Mouse (Mus musculus): ENCODE data around the gene Ifi27l2a. TPM values are rescaled to one million over a fixed set of nuclear protein-coding genes. Genes with fewer than 3 reads are reported as not detected.

Gene Ifi27l2a
- total RNA-seq, 2 experiments from 2014 or later = 11.7 to 12.0 TPM

- ATAC-seq (replicated peaks; ENCODE audit: low FRiP score, low TSS enrichment, poor library complexity, severe bottlenecking) = peak; percentile 97
These were observed 9.3 kb downstream of the Ifi27l2a start, which contains the start of gene Ifi27 for GRCm38 (mm10) chr12:103433986-103434731. TSS of gene Ifi27 (plus strand) at chr12:103434211.

GRCm38 (mm10) chr12:103433430-103433829, 10.1 kb downstream of the Ifi27l2a start:
- ATAC-seq (replicated peaks; ENCODE audit: low FRiP score, low TSS enrichment, poor library complexity, severe bottlenecking) = no peak

DNA sequence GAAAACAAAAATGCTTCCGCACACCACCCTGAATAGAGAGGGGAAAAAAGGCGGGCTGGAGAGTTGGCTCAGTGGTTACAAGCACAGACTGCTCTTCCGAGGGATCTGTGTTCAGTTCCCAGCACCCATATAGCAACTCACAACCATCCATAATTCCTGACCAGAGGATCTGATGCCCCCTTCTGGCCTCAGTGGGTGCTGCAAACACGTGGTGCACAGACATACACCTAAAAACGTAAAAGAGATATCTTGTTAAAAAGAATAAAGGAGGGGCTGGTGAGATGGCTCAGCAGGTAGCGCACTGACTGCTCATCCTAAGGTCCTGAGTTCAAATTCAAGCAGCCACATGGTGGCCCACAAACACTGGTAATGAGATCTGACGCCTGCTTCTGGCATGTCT, 16.8 kb downstream of the Ifi27l2a start:
- ATAC-seq (replicated peaks; ENCODE audit: low FRiP score, low TSS enrichment, poor library complexity, severe bottlenecking) = no peak

DNA sequence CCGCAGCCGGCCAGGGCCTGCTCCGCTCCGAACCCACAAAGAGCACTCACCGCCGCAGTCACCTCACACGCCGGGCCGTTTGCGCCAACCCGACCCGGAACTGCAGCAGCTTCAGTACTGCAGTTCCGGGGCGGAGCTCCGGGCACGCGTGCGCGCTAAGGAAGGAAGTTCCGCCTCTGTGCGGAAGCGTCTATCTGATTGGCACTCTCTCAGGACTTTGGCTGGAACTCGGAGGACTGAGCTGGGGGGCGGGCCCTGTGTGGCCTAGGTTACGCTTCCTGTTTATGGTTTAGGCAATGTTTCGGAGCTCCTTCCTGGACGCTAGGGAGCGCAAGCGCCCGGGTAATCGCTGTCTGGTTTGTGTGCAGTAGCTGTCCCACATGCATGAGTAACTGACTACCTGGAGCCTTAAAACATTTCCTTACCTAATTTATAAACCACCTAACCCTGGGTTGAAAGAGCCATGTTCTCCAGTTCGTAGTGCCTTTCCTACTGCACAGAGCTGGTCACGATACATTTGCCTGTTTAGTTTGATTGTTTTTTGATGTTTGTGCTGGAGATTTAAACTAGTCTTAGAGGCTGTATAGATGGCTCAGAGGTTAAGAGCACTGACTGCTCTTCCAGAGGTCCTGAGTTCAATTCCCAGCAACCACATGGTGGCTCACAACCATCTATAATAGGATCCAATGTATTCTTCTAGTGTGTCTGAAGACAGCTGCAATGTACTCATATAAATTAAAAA, 17.6 kb downstream of the Ifi27l2a start, which contains the start of gene Ddx24:
Gene Ddx24, minus strand, starts transcription at position 102 of the 742 bp plus-strand sequence.
- ATAC-seq (replicated peaks; ENCODE audit: low FRiP score, low TSS enrichment, poor library complexity, severe bottlenecking) = peak; percentile 96

DNA sequence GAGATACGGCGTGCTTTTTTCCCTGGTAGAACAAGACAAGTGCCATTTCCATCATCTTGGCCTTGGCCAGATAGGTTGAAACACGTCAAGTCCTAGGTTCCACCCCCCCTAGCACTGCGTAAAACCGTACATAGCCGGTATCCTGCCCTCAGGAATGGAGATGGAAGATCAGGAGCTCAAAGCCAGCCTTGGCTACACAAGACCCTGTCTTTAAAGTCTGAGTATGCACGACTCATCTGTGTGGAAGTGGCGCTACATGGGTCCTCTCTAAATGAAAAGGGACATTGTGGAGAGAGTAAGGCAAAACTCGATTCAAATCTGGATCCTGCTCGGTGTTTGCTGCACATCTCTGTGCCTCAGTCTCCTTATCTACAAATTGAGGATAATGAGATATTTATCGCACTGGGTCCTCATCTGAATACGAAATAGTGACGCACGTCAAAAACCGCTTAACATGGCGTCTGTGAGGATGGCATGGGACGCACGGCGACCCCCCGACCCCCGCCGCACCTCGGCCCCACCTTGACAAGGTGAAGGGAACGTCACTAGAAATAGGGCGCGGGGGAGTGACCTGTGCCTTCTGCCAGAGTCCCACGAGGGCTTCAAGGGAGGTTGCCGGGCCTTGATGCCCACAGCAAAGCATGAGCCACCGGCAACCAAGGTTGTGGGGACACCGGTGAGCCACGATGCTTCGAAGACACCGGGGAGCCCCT, 18.3 kb downstream of the Ifi27l2a start:
- ATAC-seq (replicated peaks; ENCODE audit: low FRiP score, low TSS enrichment, poor library complexity, severe bottlenecking) = peak; percentile 4

DNA sequence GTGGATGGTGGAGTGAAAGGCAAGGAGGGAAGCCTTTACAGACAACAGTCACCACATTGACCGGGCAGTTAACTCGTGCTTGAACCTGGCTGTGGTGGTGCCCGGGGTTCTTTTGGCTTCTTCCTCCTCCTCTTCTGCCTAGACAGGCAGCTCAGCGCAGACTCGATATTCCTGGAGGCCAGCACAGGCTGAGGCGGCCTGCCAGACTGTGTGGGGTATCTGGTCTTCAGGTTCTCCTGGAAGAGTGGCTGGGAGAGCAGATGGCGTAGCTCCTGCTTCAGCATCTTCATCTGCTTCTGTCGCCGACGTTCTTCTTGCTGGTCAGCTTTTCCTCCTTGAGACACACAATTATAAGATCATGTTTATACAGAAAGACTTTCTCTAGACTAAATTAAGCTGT, 35.3 kb downstream of the Ifi27l2a start:
- no peak for ATAC-seq (replicated peaks; ENCODE audit: low FRiP score, low TSS enrichment, poor library complexity, severe bottlenecking)

DNA sequence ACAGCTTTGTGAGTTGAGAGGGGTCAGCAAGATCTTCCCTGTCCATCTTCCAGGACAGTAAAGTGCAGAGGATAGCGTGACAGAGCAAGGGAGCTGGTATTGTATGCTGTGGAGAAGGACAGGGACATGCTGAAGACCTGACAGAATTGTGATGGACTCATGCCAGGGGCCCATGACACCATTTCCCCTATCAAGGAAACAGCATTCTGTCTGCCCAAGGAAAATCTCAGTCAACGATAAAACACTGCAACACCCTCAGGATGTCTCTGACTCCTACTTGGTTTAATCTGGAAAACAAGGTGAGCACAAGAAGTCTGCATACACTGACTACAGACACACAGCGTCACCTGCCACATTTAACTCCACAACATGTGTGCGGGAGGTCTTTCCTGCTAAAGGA, 35.8 kb downstream of the Ifi27l2a start, which contains the start of gene 9330161L09Rik:
Gene 9330161L09Rik, minus strand, starts transcription at position 101 of the 400 bp plus-strand sequence.
- no peak for ATAC-seq (replicated peaks; ENCODE audit: low FRiP score, low TSS enrichment, poor library complexity, severe bottlenecking)

GRCm38 (mm10) chr12:103404131-103404530, 39.3 kb downstream of the Ifi27l2a start:
- no peak for ATAC-seq (replicated peaks; ENCODE audit: low FRiP score, low TSS enrichment, poor library complexity, severe bottlenecking)

DNA sequence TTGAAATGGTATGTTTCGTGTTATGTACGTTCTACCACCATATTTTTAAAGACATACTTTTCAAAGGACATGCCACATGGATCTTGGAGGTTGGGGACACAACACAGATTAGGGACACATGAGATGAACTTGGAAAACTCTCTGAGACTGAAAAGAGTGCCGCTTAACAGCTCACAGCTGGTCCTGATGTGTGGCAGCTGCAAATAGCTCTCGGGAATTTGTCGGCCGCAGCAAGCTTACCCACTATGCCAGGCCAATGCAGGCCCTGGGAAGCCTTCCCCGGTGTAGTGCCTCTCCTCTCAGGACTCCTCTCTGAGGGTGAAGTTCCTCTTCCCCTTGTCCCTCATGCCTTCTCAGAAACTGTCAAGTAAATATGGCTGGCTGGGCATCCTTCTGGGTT, 46.7 kb downstream of the Ifi27l2a start:
- ATAC-seq (replicated peaks; ENCODE audit: low FRiP score, low TSS enrichment, poor library complexity, severe bottlenecking) = no peak

- no peak for ATAC-seq (replicated peaks; ENCODE audit: low FRiP score, low TSS enrichment, poor library complexity, severe bottlenecking)
These were observed 47.8 kb downstream of the Ifi27l2a start for GRCm38 (mm10) chr12:103395486-103396275.

DNA sequence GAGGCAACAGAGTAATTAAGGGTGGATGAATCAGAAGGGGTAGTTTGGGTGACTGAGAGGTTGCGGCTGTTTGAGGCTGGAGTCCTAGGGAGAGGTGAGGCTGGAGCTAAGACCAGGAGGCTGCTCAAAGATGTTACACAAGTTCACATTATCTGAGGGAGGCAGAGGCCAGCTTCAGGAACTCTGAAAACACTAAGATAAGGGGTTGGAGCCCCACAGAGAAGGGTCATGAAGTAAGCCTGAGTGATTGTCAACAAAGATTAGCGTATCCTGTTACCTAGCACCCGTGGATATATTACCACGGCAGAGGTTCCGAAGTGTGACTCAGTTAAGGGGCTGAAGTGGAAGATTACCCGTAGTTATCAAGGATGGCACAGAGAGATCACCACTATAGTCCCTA, 50.0 kb downstream of the Ifi27l2a start:
- peak; percentile 87 for ATAC-seq (replicated peaks; ENCODE audit: low FRiP score, low TSS enrichment, poor library complexity, severe bottlenecking)

Other genes starting within 250 kb of the Ifi27l2a start
- gene Prima1, start 201.5 kb downstream of the Ifi27l2a start, total RNA-seq (2014; fragmentation: Nextera tagmentation) = not detected in 2 replicates
- not detected in 2 replicates for gene Prima1, start 201.5 kb downstream of the Ifi27l2a start, total RNA-seq (2017)
- not detected in 2 replicates for gene Fam181a, start 132.7 kb downstream of the Ifi27l2a start, total RNA-seq (2014; fragmentation: Nextera tagmentation)
- gene Fam181a, start 132.7 kb downstream of the Ifi27l2a start, total RNA-seq (2017) = not detected in 2 replicates
- 3.5 TPM in 1 of 2 replicates, not detected in the other for gene Asb2, start 87.7 kb downstream of the Ifi27l2a start, total RNA-seq (2014; fragmentation: Nextera tagmentation)
- gene Asb2, start 87.7 kb downstream of the Ifi27l2a start, total RNA-seq (2017) = 0.38 TPM in 1 of 2 replicates, not detected in the other
- gene Otub2, start 55.0 kb downstream of the Ifi27l2a start, total RNA-seq (2014; fragmentation: Nextera tagmentation) = 10.4 and 11.9 TPM in 2 replicates
- 3.0 and 7.1 TPM in 2 replicates for gene Otub2, start 55.0 kb downstream of the Ifi27l2a start, total RNA-seq (2017)
- 2.7 and 3.8 TPM in 2 replicates for gene 9330161L09Rik, start 35.9 kb downstream of the Ifi27l2a start, total RNA-seq (2014; fragmentation: Nextera tagmentation)
- 0.94 and 2.7 TPM in 2 replicates for gene 9330161L09Rik, start 35.9 kb downstream of the Ifi27l2a start, total RNA-seq (2017)
- gene Ddx24, start 17.9 kb downstream of the Ifi27l2a start, total RNA-seq (2014; fragmentation: Nextera tagmentation) = 89.8 and 108 TPM in 2 replicates
- 120 and 127 TPM in 2 replicates for gene Ddx24, start 17.9 kb downstream of the Ifi27l2a start, total RNA-seq (2017)
- gene Ifi27, start 9.5 kb downstream of the Ifi27l2a start, total RNA-seq (2014; fragmentation: Nextera tagmentation) = 59.7 and 125 TPM in 2 replicates
- gene Ifi27, start 9.5 kb downstream of the Ifi27l2a start, total RNA-seq (2017) = 38.8 and 40.3 TPM in 2 replicates
- gene Ifi27l2b, start 13.5 kb upstream of the Ifi27l2a start, total RNA-seq (2014; fragmentation: Nextera tagmentation) = not detected in 2 replicates
- not detected in 2 replicates for gene Ifi27l2b, start 13.5 kb upstream of the Ifi27l2a start, total RNA-seq (2017)
- gene Ppp4r4, start 88.6 kb upstream of the Ifi27l2a start, total RNA-seq (2014; fragmentation: Nextera tagmentation) = 0.50 TPM in 1 of 2 replicates, not detected in the other
- 0.27 TPM in 1 of 2 replicates, not detected in the other for gene Ppp4r4, start 88.6 kb upstream of the Ifi27l2a start, total RNA-seq (2017)
- not detected in 2 replicates for gene Serpina10, start 187.8 kb upstream of the Ifi27l2a start, total RNA-seq (2014; fragmentation: Nextera tagmentation)
- not detected in 2 replicates for gene Serpina10, start 187.8 kb upstream of the Ifi27l2a start, total RNA-seq (2017)
- not detected in 2 replicates for gene Serpina6, start 213.5 kb upstream of the Ifi27l2a start, total RNA-seq (2014; fragmentation: Nextera tagmentation)
- gene Serpina6, start 213.5 kb upstream of the Ifi27l2a start, total RNA-seq (2017) = not detected in 2 replicates
- not detected in 2 replicates for gene Serpina16, start 232.5 kb upstream of the Ifi27l2a start, total RNA-seq (2014; fragmentation: Nextera tagmentation)
- gene Serpina16, start 232.5 kb upstream of the Ifi27l2a start, total RNA-seq (2017) = not detected in 2 replicates

All from megakaryocyte-erythroid progenitor cell, adult 5-6 weeks (primary cell).